Mouse (Mus musculus) myocyte (in vitro differentiated cells): ENCODE measurements around the gene Rbm44.

ENCODE experiments used
- E2F4 ChIP-seq: IDR thresholded peaks from one replicate; pipeline ENCODE4 v1.6.1; 2011; ENCODE audit warnings: mild to moderate bottlenecking, control low read depth, moderate library complexity; ENCODE audit not compliant: insufficient read depth
- POLR2A ChIP-seq: IDR thresholded peaks from one replicate; pipeline ENCODE4 v1.6.1; 2011; ENCODE audit warnings: low read depth, mild to moderate bottlenecking, control low read depth, moderate library complexity; ENCODE audit not compliant: insufficient read length
- USF1 ChIP-seq: IDR thresholded peaks from one replicate; pipeline ENCODE4 v1.6.1; 2011; ENCODE audit warnings: low read depth, mild to moderate bottlenecking, control low read depth, moderate library complexity

DNA sequence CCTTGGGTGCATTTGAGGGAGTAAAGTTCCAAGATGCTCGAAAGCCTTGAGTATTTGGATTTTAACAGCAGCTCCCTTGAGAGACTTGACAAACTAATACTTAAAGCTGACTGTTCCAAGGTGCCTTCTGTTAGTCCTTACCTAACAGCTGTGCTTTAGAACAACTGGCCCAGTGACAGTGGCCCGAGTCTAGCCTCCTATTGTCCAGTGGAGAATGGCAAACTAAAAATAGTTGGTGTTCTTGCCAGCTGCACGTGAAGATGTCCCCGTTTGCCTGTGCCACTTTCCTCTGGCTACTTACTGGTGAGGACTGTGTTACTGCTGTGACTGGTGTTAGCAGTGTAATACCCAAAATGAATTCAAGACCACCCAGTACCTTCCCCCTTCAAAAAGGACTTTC, 32.0 kb downstream of the Rbm44 start:
- TF ChIP-seq USF1: no peak
- TF ChIP-seq POLR2A: no peak
- no peak for TF ChIP-seq E2F4
